Mouse (Mus musculus) midbrain, postnatal 0 days (tissue): Measurements from ENCODE around the gene Khdc1a. TPM values are rescaled to one million over a fixed set of nuclear protein-coding genes. Genes with fewer than 3 reads are reported as not detected.
"Not testable (repeated sequence)": the region's sequence is repeated elsewhere in the genome, so short reads cannot be mapped to it uniquely, and the experiment has no call there.

Experiments
- ATAC-seq: fragments of 200-750 bp; cut with Nextera tagmentation; 2 replicates; pipeline ENCODE4 v1.8.0; 2017; ENCODE audit warnings: moderate number of reproducible peaks, mild to moderate bottlenecking, moderate TSS enrichment, moderate library complexity; ENCODE audit not compliant: low FRiP score
- DNase-seq: peaks from one replicate; pipeline ENCODE4 v3.0.0-alpha.2; 2015; ENCODE audit warnings: low spot score
- H3K27ac ChIP-seq: fragments of 300-500 bp; sonication (generic); 2 replicates; pipeline ENCODE4 v1.5.1; 2014; ENCODE audit warnings: low read depth, mild to moderate bottlenecking, low read length, mixed read lengths
- H3K27me3 ChIP-seq: fragments of 300-500 bp; sonication (generic); 2 replicates; pipeline ENCODE4 v1.6.1; 2014; ENCODE audit warnings: low read length, control low read depth, mixed read lengths; ENCODE audit not compliant: insufficient read depth
- H3K36me3 ChIP-seq: fragments of 300-500 bp; sonication (generic); 2 replicates; pipeline ENCODE4 v1.6.1; 2014; ENCODE audit warnings: low read length, control low read depth, mixed read lengths; ENCODE audit not compliant: insufficient read depth
- H3K4me1 ChIP-seq: fragments of 300-500 bp; sonication (generic); 2 replicates; pipeline ENCODE4 v1.6.1; 2014; ENCODE audit warnings: mild to moderate bottlenecking, control low read depth, antibody characterized with exemption, low read length, mixed read lengths; ENCODE audit not compliant: insufficient read depth
- H3K4me2 ChIP-seq: fragments of 300-500 bp; sonication (generic); 2 replicates; pipeline ENCODE4 v1.6.1; 2014; ENCODE audit warnings: low read depth, mild to moderate bottlenecking, low read length, mixed read lengths; ENCODE audit not compliant: poor library complexity, severe bottlenecking
- H3K4me3 ChIP-seq: fragments of 300-500 bp; sonication (generic); 2 replicates; pipeline ENCODE4 v1.5.1; 2014; ENCODE audit warnings: low read depth, mild to moderate bottlenecking, low read length, moderate library complexity
- H3K9ac ChIP-seq: fragments of 300-500 bp; sonication (generic); replicated peaks from 2 replicates; pipeline ENCODE4 v1.6.1; 2014; ENCODE audit warnings: mild to moderate bottlenecking, low read length, moderate library complexity, mixed read lengths; ENCODE audit not compliant: poor library complexity, severe bottlenecking
- H3K9me3 ChIP-seq: fragments of 300-500 bp; sonication (generic); 2 replicates; pipeline ENCODE4 v1.6.1; 2016; ENCODE audit warnings: low read length, control low read depth
- CTCF ChIP-seq: IDR thresholded peaks from 2 replicates; pipeline ENCODE4 v1.5.1; 2016; ENCODE audit warnings: antibody characterized with exemption, mild to moderate bottlenecking
- WGBS: fragments of 180-500 bp; shearing (Covaris S2); extraction: QIAGEN DNeasy Blood & Tissue Kit; methylation state at CpG from one replicate; pipeline ENCODE4 v1.1.7; 2014; 5-methylcytosine and 5-hydroxymethylcytosine counted together
- polyA plus RNA-seq: library from polyadenylated mRNA; unstranded; fragments of >200 nt; fragmentation: Nextera tagmentation; extraction: Ambion mirVana; gene quantifications from 2 replicates; pipeline ENCODE4 v1.2.1, GENCODE M21; 2015
- total RNA-seq: library from RNA; depleted of rRNA; stranded (reverse); fragments of >200 nt; gene quantifications from 2 replicates; pipeline ENCODE4 v1.2.3, GENCODE M21; 2014; rRNA removed

Khdc1a gene
- total and polyA plus RNA-seq, 2 experiments from 2014 or later = not detected

DNA sequence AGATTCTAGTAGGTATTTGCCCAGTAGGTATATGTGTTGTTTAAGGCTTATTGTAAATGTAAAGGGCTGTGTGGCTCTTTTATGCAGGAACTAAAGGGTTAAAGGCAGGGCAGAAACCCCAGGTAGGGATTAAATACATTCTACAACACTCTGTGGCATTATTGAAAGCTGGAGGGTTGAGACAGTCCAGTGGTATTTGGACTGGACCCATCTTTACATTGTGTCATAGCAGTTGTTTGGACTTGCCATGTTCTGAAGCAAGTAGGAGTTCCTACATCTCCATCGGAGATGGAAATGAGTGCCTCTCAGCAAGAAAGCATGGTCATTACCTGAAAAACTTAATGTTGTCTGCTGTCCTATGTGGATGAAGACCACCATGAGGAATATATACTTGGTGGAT is 8.7 kb upstream of the Khdc1a start:
- DNase-seq = no peak
- H3K4me2 ChIP-seq = no peak overlapping the region
- no peak for TF ChIP-seq CTCF
- no peak for ATAC-seq
- H3K27ac ChIP-seq = no peak overlapping the region
- H3K4me3 ChIP-seq = no peak overlapping the region
- H3K9ac ChIP-seq = no peak overlapping the region
- H3K36me3 ChIP-seq = no peaks in the 10 kb centered on the region
- WGBS = 100% methylated on average over 1 of the region's 1 CpGs
- H3K9me3 ChIP-seq = no peaks in the 10 kb centered on the region
- no peaks in the 10 kb centered on the region for H3K4me1 ChIP-seq
- H3K27me3 ChIP-seq = no peaks in the 10 kb centered on the region

GRCm38 (mm10) chr1:21344253-21344652 is 5.2 kb upstream of the Khdc1a start:
- TF ChIP-seq CTCF = peak; percentile 88
- ATAC-seq = no peak

GRCm38 (mm10) chr1:21344752-21345151 is 4.7 kb upstream of the Khdc1a start:
- DNase-seq, H3K27ac ChIP-seq, H3K4me2 ChIP-seq, H3K36me3 ChIP-seq, ATAC-seq, H3K9me3 ChIP-seq, H3K4me1 ChIP-seq, H3K9ac ChIP-seq, H3K4me3 ChIP-seq, H3K27me3 ChIP-seq: not testable (repeated sequence)
- WGBS = 94% methylated on average over 7 of the region's 7 CpGs

More at GRCm38 (mm10) chr1:21344253-21344652, 5.2 kb upstream of the Khdc1a start:
- Histone ChIP-seq H3K4me1 (no peaks in the 10 kb centered on the region), H3K36me3 (no peaks in the 10 kb centered on the region), H3K27me3 (no peaks in the 10 kb centered on the region), H3K9me3 (no peaks in the 10 kb centered on the region), H3K4me3 (no peak overlapping the region), H3K9ac (no peak overlapping the region), H3K27ac (no peak overlapping the region), H3K4me2 (no peak overlapping the region)
- DNase-seq = peak; percentile 77
- WGBS = 64% methylated on average over 4 of the region's 4 CpGs

DNA sequence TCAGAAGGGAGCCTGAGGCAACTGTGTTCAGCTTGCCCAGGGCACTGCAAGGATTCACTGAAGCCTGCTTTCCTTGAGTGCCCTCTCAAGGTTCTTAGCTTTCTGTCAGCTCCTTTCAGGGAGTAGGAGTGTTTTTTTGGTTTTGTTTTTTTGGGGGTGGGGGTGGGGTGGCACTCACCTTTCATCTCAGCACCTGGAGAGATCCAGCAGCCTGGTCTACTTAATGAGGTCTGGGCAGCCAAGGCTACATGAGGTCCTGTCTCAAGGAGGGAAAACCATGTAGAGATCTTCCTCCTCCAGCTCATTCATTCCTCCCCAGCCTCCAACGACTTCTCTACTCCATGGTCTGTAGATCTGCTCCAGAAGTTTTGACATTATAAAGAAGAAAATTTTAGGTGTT is 18.6 kb downstream of the Khdc1a start, which contains the start of gene Khdc1c:
TSS of gene Khdc1c (plus strand) at position 301 of the 400 bp plus-strand sequence.
- H3K9me3 ChIP-seq, H3K36me3 ChIP-seq, DNase-seq, H3K4me2 ChIP-seq, H3K27me3 ChIP-seq, H3K4me3 ChIP-seq, H3K27ac ChIP-seq, H3K9ac ChIP-seq, ATAC-seq, H3K4me1 ChIP-seq: not testable (repeated sequence)
- WGBS = 71% methylated on average over 1 of the region's 1 CpGs

DNA sequence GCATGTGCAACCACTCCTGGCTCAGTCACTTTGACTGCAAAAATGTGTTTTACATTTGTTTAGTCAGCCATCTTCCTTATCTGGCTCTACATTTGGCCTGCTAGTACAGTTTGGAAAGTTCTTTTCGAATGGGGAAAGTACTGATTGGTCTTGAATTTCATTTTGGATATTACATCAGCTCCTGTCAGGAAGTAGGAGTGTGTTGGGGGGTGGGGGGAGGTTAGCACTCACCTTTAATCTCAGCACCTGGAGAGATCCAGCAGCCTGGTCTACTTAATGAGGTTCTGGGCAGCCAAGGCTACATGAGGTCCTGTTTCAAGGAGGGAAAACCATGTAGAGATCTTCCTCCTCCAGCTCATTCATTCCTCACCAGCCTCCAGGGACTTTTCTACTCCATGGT is 33.8 kb downstream of the Khdc1a start, which contains the start of gene Khdc1b:
TSS of gene Khdc1b (plus strand) at position 301 of the 400 bp plus-strand sequence.
- H3K27ac ChIP-seq = no peak within 1 kb of the TSS
- no peaks in the 10 kb centered on the region for H3K27me3 ChIP-seq
- no peaks in the 10 kb centered on the region for H3K4me1 ChIP-seq
- TF ChIP-seq CTCF = no peak
- no peak within 1 kb of the TSS for H3K4me3 ChIP-seq
- DNase-seq (no peak), ATAC-seq (no peak)
- H3K9me3 ChIP-seq = no peaks in the 10 kb centered on the region
- no peaks in the 10 kb centered on the region for H3K36me3 ChIP-seq
- H3K9ac ChIP-seq = no peak within 1 kb of the TSS
- 94% methylated on average over 1 of the region's 1 CpGs for WGBS
- H3K4me2 ChIP-seq = no peak within 1 kb of the TSS

DNA sequence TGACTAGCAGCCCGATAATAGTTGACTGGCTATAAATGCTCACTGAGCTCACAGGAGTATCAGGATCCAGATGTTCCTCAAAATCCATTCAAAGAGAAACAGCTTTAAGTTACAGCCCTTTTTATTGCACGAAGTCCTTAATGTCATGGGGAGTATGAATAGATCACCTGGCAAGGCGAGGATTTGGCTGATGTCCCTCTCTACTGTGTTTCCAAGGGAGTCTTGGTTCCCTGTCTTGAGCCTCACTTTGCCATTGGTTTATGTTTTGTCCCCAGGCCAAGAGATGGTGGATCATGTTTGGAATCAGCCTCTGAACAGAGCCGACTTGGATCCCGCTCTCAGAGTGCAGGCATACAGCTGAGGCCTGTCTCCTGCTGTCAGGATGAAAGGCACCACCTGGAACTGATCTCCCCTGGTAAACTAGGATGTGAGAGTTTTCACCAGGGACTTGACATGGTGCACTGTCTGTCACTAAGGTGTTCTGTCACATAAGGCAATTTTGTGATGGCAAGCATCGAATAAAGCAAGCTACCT is 41.8 kb downstream of the Khdc1a start:
- ATAC-seq (no peak), DNase-seq (no peak)
- no peak for TF ChIP-seq CTCF
- H3K27me3 ChIP-seq = no peaks in the 10 kb centered on the region
- WGBS = 81% methylated on average over 6 of the region's 6 CpGs
- no peak overlapping the region for H3K4me3 ChIP-seq
- H3K27ac ChIP-seq = no peak overlapping the region
- H3K9me3 ChIP-seq = no peaks in the 10 kb centered on the region
- no peaks in the 10 kb centered on the region for H3K4me1 ChIP-seq
- H3K4me2 ChIP-seq = no peak overlapping the region
- no peak overlapping the region for H3K9ac ChIP-seq
- H3K36me3 ChIP-seq = no peaks in the 10 kb centered on the region

Other genes starting within 250 kb of the Khdc1a start
- 10.0 and 15.7 TPM in 2 replicates for gene Tmem14a, start 131.1 kb upstream of the Khdc1a start, total RNA-seq
- 24.4 and 24.7 TPM in 2 replicates for gene Tmem14a, start 131.1 kb upstream of the Khdc1a start, polyA plus RNA-seq
- gene Gsta3, start 109.1 kb upstream of the Khdc1a start, total RNA-seq = 0.76 TPM in 1 of 2 replicates, not detected in the other
- gene Gsta3, start 109.1 kb upstream of the Khdc1a start, polyA plus RNA-seq = 0.52 and 0.53 TPM in 2 replicates
- not detected in 2 replicates for gene Khdc1c, start 18.7 kb downstream of the Khdc1a start, total RNA-seq
- gene Khdc1c, start 18.7 kb downstream of the Khdc1a start, polyA plus RNA-seq = not detected in 2 replicates
- not detected in 2 replicates for gene Khdc1b, start 33.9 kb downstream of the Khdc1a start, total RNA-seq
- gene Khdc1b, start 33.9 kb downstream of the Khdc1a start, polyA plus RNA-seq = 0.11 TPM in 1 of 2 replicates, not detected in the other